In genomic region chr9:31912921-31913738, GRCm38 (mm10) we compare ENCODE assay signal across 9 mouse cellular contexts. TPM values are rescaled to one million over a fixed set of nuclear protein-coding genes. Genes with fewer than 3 reads are reported as not detected.
DNase-seq lines count a peak whose midpoint lies in the region; ATAC-seq and TF ChIP-seq lines count a peak whose summit lies in the region.
"Had no signal": no experiment of that assay in that cellular context is flagged by ENCODE, and none has a peak within 500 bp of the region (broad histone marks: within the 10 kb centered on the region; RNA-seq: fewer than 3 reads in every experiment).

TSS of gene Barx2 (minus strand) at chr9:31913462.

- WGBS in forebrain, postnatal 0 days, result 2% methylated on average over 77 of the region's 81 CpGs
- WGBS in large intestine, adult 2 months, result under 1% methylated on average over 81 of the region's 81 CpGs
- WGBS in liver, embryonic 16.5 days (ENCODE audit: insufficient replicate concordance), result 1% methylated on average over 81 of the region's 81 CpGs

- H3K4me3 ChIP-seq in forebrain, postnatal 0 days (ENCODE audit: low read depth, low read length), result peak within 1 kb of the TSS; percentile 58
- peak within 1 kb of the TSS; percentile 36 for H3K4me3 ChIP-seq in liver, embryonic 16.5 days (ENCODE audit: low read depth, low read length)

- no peak within 1 kb of the TSS for H3K27ac ChIP-seq in forebrain, postnatal 0 days (ENCODE audit: low read depth, low read length)
- no peak within 1 kb of the TSS for H3K27ac ChIP-seq in liver, embryonic 16.5 days (ENCODE audit: low read length)

- no peaks in the 10 kb centered on the region for H3K9me3 ChIP-seq in forebrain, postnatal 0 days (ENCODE audit: low read length)
- no peaks in the 10 kb centered on the region for H3K9me3 ChIP-seq in liver, embryonic 16.5 days (replicated peaks; ENCODE audit: control insufficient read depth, low read length)

- H3K4me1 ChIP-seq in forebrain, postnatal 0 days (ENCODE audit: insufficient read depth), result peaks cover 7% of the 10 kb centered on the region; the same call in 1 of the 2 replicates
- H3K4me1 ChIP-seq in liver, embryonic 16.5 days (ENCODE audit: control insufficient read depth, low read depth, low read length), result no peaks in the 10 kb centered on the region

- DNase-seq in urinary bladder, adult 18-20 months (ENCODE audit: low spot score in 2 of 2), result peak; percentile 61 to 73
- DNase-seq in urinary bladder, postnatal 10 days (ENCODE audit: low spot score), result no peak
- peak; percentile 80 for DNase-seq in forebrain, postnatal 0 days
- peak; percentile 48 to 54 for DNase-seq in heart, postnatal 14 days
- DNase-seq in large intestine, adult 2 months (ENCODE audit: low read depth, low spot score), result peak; percentile 58
- peak; percentile 23 for DNase-seq in ovary, postnatal 10 days (ENCODE audit: low spot score)
- peak; percentile 57 for DNase-seq in urinary bladder, postnatal 25 days (ENCODE audit: low spot score)

- H3K27me3 ChIP-seq in forebrain, postnatal 0 days (ENCODE audit: insufficient read depth, low read length), result peaks cover 83% of the 10 kb centered on the region
- H3K27me3 ChIP-seq in liver, embryonic 16.5 days (ENCODE audit: control insufficient read depth, insufficient read depth, low read depth, low read length), result peaks cover 74% of the 10 kb centered on the region

- peak within 1 kb of the TSS; percentile 99 for H3K4me2 ChIP-seq in forebrain, postnatal 0 days (ENCODE audit: low read depth)
- H3K4me2 ChIP-seq in liver, embryonic 16.5 days (ENCODE audit: low read depth, low read length), result peak within 1 kb of the TSS; percentile 22

- intact Hi-C loops in heart, postnatal 14 days (cut with DNase I), result loop anchor here (10.0 kb wide), 1 partner anchor 228 kb away; no protein-coding TSS in a partner anchor

- H3K36me3 ChIP-seq in forebrain, postnatal 0 days (ENCODE audit: insufficient read depth), result no peaks in the 10 kb centered on the region
- H3K36me3 ChIP-seq in liver, embryonic 16.5 days (ENCODE audit: control insufficient read depth, insufficient read depth), result no peaks in the 10 kb centered on the region

- peak; percentile 93 for ATAC-seq in forebrain, postnatal 0 days
- no peak for ATAC-seq in liver, embryonic 16.5 days (ENCODE audit: low read depth)

- peak within 1 kb of the TSS; percentile 52 for H3K9ac ChIP-seq in forebrain, postnatal 0 days
- no peak within 1 kb of the TSS for H3K9ac ChIP-seq in liver, embryonic 16.5 days (ENCODE audit: low read depth, low read length)

- TF ChIP-seq CTCF in forebrain, postnatal 0 days (IDR thresholded peaks at IDR 0.05; ENCODE audit: low read depth), result peak; percentile 82

RNA-seq across cellular contexts. Expression of gene Barx2, which starts in this region (rescaled TPM):
- total RNA-seq in forebrain, postnatal 0 days (2014; rRNA removed), result 1.0 and 2.2 TPM in 2 replicates
- polyA plus RNA-seq in forebrain, postnatal 0 days (2015; fragmentation: Nextera tagmentation; extraction: Ambion mirVana), result 0.19 TPM in 2 replicates
- not detected for total RNA-seq in heart, postnatal 14 days (2021)
- 12.5 and 32.9 TPM in 2 replicates for polyA plus RNA-seq in large intestine, adult 2 months (2012; rRNA removed)
- polyA plus RNA-seq in liver, embryonic 16.5 days (2015; fragmentation: Nextera tagmentation; extraction: Ambion mirVana), result not detected in 2 replicates
- polyA plus RNA-seq: C2C12 had no signal

Comparison
In these comparisons a context has a peak if more than half of its experiments do, and no peak if none do; other contexts are left out.
1. RNA of gene Barx2 (polyA plus RNA-seq): 12.5 to 32.9 TPM in large intestine, adult 2 months; 0.19 TPM in forebrain, postnatal 0 days and not detected in liver, embryonic 16.5 days; every median in the first group is over 10 times any median in the second.
2. Peak in DNase-seq in heart, postnatal 14 days; RNA of the gene not detected or under 1 TPM.